Mouse (Mus musculus) liver, adult 2 months (tissue): ENCODE results near the gene Gm20388.

ENCODE experiments used
- CTCF ChIP-seq: fragments of 200-500 bp; IDR thresholded peaks from 2 replicates; pipeline ENCODE4 v1.5.1; 2011; ENCODE audit warnings: low read depth, low read length, control low read depth
- POLR2A ChIP-seq: fragments of 200-500 bp; IDR thresholded peaks from 2 replicates; pipeline ENCODE4 v1.6.1; 2011; ENCODE audit warnings: low read length, control low read depth; ENCODE audit not compliant: insufficient read depth; ENCODE audit errors: extremely low read depth

DNA sequence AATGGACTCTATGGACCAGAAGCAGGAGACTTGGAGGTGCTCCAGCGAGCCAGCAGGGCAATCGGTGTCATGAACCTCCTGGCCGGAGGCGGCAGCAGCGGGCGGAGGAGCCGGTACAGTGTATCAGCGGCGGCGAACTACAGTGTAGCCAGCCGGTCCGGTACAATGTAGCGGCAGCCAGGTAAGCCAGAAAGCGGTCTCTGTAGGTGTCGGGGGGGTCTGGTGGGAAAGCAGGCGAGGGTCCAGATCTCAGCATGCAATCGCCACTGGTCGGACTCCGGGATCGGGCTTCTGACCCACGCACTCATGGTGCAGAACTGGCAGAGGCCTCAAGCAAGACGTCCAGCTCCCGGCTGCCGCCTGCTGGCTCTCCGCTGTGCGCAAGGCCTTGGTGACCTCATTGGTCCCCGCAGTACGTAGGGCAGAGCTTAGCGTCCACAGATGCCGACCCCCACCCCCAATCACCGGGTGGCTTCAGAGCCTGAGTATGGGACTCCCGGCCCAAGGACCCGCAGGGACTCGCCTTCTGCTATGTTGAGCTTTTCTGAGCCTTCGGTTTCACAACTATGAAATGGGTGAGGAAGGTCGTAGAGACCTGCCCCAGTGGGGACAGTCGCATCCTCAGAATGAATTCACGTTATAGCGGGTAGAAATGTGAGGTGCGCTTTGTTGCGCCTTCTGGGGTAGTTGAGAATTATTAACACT lies 3532.4 kb downstream of the Gm20388 start:
- TF ChIP-seq CTCF (peak; percentile 87), POLR2A (no peak)
